Mouse (Mus musculus) liver, postnatal 0 days (tissue): ENCODE data around the gene Sez6l.

Experiments used
- CTCF ChIP-seq: sonication (generic); IDR thresholded peaks from 2 replicates; pipeline ENCODE4 v1.5.1; 2016; ENCODE audit warnings: antibody characterized with exemption, low read depth
- EP300 ChIP-seq: IDR thresholded peaks from 2 replicates; pipeline ENCODE4 v1.6.1; 2016; ENCODE audit warnings: antibody characterized with exemption, low read depth, mild to moderate bottlenecking

DNA sequence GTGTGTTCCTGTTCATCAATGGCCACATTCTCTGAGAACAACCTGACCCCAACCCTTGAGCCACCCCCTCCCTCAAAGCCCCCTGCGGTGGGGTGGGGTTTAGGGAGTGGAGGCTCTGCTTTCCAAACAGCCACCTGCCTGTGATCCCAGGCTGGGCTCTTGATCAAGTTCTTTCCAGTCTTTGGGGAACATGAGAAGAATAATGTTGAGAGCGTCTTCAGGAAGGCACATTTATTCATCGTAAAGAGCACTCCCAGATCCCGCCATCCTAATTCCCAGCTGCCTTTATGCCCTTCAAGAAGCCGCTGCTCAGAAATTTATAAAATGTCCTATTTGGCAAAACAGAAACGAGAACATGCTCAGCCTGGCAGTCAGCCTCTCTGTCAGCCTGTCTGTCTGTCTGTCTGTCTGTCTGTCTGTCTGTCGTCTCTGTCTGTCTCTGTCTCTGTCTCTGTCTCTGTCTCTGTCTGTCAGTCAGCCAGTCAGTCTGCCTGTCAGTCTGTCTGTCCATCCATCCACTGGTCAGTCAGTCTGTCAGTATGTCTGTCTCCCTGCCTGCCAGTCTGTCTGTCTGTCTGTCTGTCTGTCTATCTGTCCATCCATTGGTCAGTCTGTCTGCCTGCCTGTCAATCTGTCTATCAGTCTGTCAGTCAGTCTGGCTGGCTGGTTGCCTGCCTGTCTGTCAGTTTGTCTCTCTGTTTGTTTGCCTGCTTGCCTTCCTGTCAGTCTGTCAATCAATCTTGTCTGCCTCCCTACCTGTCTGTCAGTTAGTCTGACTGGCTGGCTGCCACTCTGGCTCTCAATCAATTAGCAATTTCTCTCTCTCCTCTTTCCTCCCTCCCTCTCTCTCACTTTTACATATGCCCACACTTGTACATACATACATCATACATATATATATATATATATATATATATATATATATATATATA lies 19.0 kb upstream of the Sez6l start:
- no peak for TF ChIP-seq CTCF
- no peak for TF ChIP-seq EP300
